Mouse (Mus musculus) G1E-ER4 (cell line): Measurements from ENCODE around the gene Ablim1. TPM values are rescaled to one million over a fixed set of nuclear protein-coding genes. Genes with fewer than 3 reads are reported as not detected.

Source experiments
- GATA1 ChIP-seq: IDR thresholded peaks from one replicate; pipeline ENCODE4 v1.8.0; 2012; ENCODE audit warnings: low read length, inconsistent platforms
- polyA plus RNA-seq: library from polyadenylated mRNA; stranded (reverse); fragments of >175 nt; gene quantifications from 2 replicates; pipeline ENCODE4 v1.2.3, GENCODE M21; 2012

Ablim1 gene
- 0.05 and 0.14 TPM in 2 replicates for polyA plus RNA-seq

DNA sequence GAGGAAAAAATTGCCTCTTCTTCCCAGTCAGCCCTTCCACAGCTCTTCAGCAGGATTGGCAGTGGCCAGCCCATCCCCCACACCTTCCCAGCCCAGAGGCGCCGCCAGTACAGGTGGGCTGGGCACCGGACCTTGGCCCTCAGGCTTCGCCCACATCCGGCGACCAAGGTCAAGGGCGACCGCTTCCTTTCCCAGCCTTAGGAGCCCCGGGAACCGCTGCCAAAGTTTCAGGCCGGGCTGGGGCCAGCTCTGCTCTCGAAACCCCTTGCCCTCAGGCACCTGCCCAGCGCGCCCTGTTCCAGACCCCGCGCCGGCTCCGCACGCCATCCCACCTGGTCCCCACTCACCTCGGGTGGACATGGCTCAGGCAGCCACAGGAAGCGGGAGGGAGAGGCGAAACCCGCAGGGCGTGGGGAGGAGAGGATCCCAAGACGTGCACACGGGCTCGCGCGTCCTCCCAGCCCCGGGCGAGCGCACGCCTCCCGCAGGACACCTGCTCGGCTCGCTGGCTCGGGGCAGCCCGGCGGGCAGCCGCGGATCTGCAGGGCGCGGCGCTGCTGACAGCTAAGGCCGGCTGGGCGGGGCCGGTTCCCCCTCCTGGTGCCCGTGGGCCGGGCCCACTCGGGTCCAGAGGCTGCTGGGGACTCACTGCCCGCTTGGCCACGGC is at the start of gene Ablim1:
TSS of gene Ablim1 (minus strand) at position 574 of the 667 bp plus-strand sequence.
- TF ChIP-seq GATA1 = no peak

DNA sequence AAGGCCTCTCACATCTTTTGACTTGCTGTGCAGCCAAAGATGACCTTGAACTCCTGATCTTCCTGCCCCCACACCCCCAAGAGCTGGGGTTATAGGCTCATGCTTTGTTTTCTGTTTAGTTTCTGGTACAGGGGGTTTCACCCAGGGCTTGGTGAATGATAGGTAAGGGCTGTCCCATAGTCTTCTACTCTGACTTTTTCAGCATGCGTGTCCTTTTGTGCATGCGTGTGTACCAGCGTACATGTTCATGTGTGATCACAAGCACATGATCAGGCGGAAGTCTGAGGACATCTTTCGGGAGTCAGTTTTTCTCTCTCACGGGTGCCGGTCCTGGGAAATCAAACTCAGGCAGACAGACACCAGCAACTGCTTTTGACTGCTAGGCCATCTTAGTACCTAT is 48.8 kb upstream of the Ablim1 start:
- no peak for TF ChIP-seq GATA1

DNA sequence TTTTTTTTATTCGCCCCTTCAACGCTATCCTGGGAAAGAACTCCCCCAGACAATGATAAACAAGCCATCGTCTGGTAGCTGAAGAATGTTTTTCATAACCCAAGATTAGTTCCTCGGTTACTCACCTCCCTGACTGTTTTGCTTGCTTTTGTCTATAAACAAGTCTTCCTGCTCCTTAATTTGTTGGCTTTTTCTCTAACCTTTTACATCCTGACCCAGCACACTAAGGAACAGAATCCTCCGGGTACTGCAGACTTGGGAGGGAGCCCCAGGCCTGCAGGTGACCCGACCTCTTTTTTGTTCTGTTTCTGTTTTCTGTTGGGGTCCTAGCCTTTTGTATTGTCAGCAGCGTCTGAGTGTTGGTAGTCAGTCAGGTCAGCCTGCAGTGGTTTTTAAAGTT is 48.4 kb upstream of the Ablim1 start:
- TF ChIP-seq GATA1 = no peak

DNA sequence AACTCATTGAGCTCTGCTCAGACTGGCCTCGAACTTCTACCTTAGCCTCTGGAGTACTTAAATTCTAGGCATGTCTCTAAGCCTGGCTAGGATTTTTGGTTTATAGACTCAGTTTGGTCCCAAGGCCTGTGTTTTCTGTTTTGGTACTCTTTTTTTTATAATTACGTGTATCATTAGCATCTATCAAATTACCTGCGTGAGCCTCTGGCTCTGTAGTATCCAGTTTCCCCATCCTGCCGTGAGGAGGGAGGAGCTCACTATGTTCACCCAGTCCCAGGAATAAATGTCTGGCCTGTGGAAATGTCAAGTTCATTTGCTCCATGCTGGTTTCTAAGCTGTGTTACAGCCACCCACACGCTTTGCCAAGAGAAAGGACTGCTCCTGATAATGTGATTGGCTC is 47.9 kb upstream of the Ablim1 start:
- no peak for TF ChIP-seq GATA1

DNA sequence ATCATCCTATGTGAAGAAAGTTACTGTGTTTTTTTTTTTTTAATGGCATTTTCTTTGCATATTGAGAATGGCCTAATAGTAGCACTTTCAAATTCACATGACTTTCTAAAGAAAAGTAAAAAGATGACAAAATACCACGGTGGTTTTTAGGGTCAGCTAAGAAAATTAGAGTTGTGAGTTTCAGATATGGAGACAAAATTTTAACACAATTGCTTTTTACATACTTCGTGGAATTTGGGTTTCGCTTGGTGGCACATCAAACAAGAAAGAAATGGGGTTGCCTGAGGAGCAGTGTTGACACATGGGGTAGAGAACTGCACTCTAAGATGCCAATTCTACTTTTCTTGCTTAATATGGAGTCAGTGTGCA is 47.2 kb upstream of the Ablim1 start:
- no peak for TF ChIP-seq GATA1

DNA sequence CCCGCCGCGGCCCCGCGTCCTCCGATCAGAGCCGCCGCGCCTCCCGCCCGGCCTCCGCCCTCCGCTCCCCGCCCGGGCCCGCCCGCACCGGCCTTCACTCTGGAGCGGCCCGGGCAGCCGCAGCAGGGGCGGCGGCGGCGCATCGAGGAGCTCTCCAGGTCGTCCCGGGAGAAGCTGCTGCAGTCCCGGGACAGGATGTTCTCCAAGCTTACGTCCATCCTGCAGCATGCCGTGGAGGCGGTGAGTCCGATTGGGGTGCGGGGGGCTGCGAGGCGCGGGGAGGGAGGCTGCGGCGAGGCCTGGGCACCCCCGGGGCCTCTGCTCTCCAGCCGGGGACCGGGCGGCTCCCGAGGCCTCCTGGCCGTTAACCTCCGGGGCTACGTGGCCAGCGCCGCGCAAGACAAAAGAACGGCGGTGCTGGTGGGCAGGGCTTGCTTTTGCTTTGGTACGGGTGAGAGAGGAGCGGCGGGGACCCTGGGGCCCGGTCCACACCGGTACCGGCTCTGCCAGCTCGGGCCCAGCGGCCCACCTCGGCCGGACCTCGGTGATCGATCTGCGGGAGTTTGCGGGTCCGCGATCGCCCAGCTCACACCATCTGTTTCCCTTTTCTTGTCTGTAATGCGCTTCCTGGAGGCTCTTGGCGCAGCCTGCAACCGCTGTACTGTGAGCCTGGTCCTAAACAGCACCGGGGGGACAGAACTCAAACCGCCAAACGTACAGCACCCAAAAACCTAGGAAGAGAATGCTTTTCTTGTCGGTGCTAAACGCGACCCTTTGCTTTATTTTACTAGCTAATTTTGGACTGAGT is 46.6 kb upstream of the Ablim1 start:
- TF ChIP-seq GATA1 = no peak

DNA sequence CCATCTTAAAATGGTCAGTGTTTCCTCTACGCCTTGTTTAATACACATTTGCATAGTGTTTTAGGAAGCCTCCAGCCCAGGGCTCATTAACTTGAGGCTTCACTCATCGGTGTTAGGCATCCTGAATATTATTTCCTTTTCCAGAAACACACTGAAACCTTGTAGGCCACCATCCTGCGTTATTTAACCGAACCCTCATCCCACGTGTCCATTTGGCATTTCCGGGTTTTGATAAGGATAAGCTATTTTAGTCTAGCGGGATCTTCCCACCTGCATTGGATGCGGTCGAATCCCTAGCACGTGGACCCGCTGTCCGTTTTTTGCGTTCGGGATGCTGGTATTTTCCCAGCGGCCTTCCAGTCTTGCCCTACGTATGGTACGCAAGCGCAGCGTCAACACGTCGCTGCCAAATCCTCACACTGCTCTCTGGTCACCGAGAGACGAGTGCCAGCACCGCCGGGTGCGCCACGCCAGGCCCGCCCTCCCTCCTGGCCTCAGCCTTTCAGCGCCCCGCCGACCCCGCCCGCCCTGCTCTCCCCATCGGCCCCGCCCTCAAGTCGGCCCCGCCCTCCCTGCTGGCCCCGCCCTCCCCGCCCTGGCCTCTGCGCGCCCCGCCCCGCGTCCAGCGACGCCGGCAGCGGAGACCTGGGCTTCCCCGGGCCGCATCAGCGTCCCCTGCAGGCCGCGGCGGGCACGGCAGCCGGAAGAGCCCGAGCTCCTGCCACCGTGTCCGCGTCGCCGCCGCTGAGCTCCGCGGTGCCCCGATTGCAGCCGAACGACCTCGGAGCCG is 45.8 kb upstream of the Ablim1 start, which contains the start of gene Fam160b1:
TSS of gene Fam160b1 (plus strand) at position 340 of the 790 bp plus-strand sequence.
- TF ChIP-seq GATA1 = no peak

DNA sequence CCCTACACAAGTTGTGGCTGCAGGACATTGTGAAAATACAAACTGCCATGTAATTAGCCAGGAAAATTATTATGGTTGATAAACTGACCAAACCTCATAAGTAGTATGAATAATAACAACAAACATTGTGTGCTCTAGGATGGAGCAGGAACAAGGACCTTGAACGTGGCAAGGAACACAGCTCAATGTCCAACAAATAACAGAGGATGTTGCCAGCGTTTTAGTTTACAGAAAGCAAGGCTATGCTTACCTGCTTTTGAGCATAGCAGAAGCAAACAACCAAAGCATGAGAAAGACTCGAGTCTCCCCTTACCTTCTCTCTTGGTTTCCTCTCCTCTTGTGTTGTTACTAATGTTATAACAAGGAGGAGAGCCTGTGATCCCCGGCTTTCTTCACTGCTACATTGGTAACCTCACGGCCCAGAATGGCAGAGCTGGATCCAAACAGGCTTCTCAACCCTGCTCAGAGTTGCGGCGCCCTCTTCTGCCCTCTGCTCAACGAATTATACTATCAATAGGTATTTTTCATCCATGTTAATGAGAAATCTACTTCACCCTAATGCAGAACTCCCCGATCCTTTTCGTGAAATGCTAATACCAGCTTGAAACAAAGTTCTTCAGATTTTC is 45.1 kb upstream of the Ablim1 start:
- no peak for TF ChIP-seq GATA1

DNA sequence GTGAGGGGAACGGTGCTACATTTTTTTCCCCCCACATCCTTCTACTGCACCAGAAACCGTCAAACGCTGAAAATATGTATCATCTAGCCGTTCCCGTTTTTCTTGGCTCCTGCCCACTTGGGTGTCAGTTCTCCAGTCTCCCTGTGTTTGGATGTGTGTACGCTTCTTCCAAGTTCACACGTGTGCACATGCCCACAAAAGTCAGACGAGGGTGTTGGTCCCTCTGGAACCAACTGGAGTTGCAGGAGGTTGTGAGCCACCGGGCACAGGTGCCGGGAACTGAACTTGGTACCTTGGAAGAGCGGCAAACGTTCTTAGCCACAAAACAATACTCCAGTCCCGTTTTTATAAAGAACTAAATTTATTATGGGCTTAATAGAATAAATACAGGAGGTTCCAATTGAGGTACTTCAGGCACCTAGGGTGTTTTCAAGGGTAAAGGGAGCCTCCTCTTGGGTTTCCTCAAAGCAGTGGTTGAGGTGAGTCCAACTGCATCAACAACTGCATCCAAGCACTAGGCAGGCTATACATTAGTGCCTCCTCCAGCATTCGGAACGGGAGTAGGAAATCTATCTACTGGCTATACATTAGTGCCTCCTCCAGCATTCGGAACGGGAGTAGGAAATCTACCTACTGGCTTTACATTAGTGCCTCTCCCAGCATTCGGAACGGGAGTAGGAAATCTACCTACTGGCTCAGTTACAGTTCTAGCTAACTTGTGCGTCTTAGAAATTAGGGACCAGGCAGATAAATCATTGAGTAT is 44.3 kb upstream of the Ablim1 start:
- no peak for TF ChIP-seq GATA1

DNA sequence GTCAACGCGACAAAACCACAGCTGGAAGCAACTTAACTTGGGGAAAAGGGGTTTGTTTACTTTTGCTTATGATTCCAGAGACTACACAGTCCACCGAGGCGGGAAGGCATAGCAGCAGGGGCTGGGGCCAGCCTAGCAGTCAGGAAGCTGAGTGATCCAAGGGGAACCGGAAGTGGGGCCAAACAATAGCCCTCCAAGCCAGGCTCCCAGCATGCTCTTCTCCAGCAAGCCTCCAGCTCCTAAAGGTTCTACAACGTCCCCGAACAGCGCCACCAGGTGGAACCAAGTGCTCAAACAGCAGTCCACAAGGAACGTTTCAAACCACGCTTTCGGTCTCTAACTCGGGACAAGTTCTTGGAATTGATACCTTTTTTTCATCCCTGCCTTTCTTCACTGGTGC is 43.6 kb upstream of the Ablim1 start:
- no peak for TF ChIP-seq GATA1

DNA sequence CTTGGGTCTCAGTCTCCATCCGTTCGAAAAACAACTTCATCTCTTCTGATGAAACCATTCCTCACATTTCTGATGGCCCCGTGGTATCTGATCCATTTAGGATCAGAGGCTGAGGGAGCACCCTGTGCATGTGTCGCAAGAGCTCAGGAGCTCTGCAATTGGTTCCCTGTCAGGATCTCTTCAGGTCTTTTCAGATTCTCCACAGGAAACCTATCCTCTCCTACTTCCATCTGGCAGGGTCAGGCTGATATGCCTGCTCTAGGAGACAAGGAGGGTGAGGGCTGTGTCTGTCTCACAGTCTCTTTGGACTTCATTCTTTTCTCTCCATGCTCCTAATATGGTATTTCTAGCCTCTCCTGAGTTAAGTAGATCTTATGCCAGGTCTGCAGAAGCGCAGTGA is 43.1 kb upstream of the Ablim1 start:
- no peak for TF ChIP-seq GATA1

DNA sequence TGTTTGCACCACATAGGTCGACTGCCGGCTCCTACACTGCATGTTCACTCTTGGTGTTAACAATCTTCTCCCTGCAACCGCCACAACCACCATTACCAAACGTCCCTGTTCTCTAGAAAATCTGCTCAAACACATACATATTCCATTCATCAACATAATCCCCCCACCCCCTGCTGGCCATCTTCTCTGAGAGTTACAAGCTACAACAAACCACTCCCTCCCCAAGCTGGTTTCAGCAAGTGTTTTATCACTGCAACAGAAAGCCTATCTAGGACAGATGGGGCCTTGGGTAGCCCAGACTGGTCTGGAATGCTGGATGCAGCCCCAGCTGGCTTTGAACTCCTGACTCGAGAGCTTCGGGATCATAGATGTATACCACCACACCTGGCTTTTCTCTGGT is 42.5 kb upstream of the Ablim1 start:
- TF ChIP-seq GATA1 = no peak

DNA sequence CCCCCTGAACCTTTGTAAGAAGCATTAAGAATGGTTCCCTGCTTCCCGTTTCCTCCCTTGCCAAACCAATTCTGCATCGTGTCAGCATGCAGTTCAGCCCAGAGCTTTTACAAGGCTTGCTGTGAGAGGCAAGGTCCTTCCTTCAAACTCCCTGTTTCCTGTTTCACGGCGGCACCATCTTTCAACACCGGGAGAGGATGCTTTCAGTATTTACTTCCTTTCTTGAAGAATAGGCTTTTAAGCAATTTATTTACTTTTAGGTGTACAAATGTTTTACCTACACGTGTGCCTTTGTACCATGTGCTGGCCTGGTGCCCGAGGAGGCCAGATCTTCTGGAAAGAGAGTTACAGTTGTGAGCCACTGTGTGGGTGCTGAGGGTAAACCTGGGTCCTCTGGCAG is 41.6 kb upstream of the Ablim1 start:
- TF ChIP-seq GATA1 = no peak

DNA sequence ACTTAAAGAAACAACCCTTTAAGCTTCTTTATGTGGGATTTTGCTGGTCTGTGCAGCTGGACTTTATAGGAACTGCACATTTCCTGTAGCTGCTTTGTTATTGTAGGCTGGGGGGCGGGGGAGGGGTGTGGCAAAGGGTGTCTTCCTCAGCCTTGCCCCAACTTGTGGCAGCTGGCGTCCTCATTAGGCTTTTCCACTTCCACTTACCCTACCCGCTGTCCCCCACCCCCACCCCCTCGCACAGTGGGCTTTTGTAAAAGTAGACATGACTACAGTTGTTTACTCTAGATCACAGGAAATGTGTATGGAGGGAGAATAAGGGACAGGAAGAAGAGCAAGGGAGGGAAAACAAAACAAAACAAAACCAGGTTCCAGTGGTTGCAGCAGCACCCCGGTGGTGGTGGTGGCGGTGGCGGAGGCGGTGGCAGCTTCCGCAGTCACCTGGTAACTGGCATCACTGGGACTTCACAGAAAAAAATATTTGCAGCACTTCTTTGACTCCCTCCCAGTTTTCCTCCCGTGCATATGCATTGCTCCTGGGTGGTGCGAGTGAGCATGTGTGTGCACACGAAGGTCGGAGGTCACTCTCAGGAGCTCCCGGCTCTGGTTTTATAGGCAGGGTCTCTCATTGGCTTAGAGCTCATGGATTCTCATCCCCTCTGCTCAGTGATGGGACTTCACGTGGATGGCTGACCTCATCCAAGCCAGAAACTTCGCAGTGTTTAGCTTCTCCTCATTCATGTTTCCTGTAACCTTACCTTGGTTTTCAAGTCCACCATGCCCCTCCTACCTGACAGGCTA is 40.9 kb upstream of the Ablim1 start:
- no peak for TF ChIP-seq GATA1
